Mouse (Mus musculus) liver, adult 2 months (tissue): ENCODE measurements at regions not wholly inside any gene's neighbourhood (a gene's known extent, or its start where the extent isn't known, plus 50 kb on each side); places are given as distances from the start of the nearest gene placed in this dataset.

Experiments used
- CTCF ChIP-seq: fragments of 200-500 bp; IDR thresholded peaks from 2 replicates; pipeline ENCODE4 v1.5.1; 2011; ENCODE audit warnings: low read depth, low read length, control low read depth
- POLR2A ChIP-seq: fragments of 200-500 bp; IDR thresholded peaks from 2 replicates; pipeline ENCODE4 v1.6.1; 2011; ENCODE audit warnings: low read length, control low read depth; ENCODE audit not compliant: insufficient read depth; ENCODE audit errors: extremely low read depth

DNA sequence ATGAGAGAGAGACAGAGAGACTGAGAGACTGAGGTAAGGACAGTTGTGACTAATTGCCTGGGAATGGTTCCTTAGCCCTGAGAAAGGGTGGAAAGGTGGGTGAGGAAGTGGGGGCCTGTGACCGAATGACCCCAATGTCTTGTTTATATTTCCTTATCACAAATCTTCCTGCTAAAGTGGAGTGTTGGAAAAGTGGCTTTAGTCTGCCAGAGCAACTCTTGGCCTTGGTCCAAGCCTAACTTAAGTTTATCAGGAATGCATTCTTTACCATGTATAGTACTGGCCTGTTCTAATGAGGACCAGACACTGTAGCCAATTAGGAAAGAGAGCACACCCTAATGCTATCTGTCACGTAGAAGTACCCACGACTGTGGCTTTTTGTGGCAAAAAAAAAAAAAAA lies 133.6 kb downstream of the Mterf1b start:
- TF ChIP-seq CTCF (no peak), POLR2A (no peak)
